Mouse (Mus musculus): ENCODE data around the gene Taldo1.
A peak's percentile ranks its signal among the peaks of the same experiment; 100 is the strongest.
"Not testable (repeated sequence)": the region's sequence is repeated elsewhere in the genome, so short reads cannot be mapped to it uniquely, and the experiment has no call there.

The Taldo1 gene

GRCm38 (mm10) chr7:141387807-141388486 lies 4.1 kb upstream of the Taldo1 start:
- no peak for DNase-seq (ENCODE audit: low spot score in 2 of 2)

GRCm38 (mm10) chr7:141388487-141389109 lies 3.4 kb upstream of the Taldo1 start:
- no peak for DNase-seq (ENCODE audit: low spot score in 2 of 2)

DNA sequence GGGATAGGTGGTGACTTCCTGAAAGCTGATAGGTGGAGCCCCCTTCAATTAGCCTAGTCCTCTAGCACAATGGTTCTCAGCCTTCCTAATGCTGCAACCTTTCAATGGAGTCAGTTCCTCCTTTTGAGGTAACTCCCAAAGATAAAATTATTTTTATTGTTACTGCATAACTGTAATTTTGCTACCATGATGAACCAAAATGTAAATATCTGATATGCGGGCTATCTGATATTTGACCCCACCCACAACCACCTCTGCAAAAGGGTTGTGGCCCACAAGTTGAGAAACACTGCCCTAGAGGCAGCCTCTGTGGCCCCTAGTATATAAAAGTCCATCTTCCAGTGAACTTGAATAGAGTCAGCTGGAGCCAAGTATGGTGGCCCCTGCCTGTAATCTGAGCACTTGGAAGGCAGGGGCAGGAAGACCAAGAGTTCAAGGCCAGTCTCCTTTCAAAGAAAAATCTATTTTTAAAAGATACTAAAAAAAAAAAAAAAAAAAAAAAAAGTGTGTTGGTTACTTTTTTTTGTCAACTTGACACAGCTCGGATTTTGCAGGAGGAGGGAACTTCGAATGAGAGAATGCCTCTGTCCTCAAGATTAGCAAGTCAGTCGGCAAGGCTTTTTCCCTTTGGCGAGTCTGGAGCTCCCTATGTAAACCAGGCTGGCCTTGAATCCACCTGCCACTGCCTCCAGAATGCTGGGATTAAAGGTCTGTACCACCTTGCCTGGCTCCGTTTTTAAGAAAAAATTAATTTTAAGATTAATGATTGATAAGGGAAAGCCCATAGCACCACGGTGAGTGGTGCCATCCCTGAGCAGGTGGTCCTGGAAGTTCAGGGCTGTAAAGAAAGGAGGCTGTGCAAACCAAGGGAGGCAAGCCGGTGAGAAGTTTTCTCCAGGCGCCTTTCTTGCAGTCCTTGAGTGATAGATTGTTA lies 1.4 kb upstream of the Taldo1 start:
- DNase-seq (ENCODE audit: low spot score in 2 of 2): no peak

- no peak for DNase-seq (ENCODE audit: low spot score in 2 of 2)
Measured at GRCm38 (mm10) chr7:141392552-141393222, 688 bp downstream of the Taldo1 start.

DNA sequence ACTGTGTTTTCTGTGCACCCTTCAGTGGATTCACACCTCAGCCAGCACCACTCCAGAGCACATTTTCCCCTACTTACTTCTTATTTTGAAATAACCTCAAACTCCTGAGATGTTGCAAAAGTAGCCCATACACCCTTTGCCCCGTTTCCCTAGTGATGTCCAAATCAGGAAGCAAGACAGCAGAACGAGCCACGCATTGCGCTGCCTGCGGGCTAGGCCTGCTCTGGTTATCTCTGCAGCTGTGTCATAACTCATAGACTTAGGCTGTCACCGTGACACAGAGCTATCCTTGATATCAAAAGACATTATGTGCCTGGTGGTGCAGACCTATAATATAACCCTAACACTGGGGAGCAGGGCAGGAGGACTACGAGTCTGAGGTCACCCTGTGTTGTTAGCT lies 2.2 kb downstream of the Taldo1 start:
- DNase-seq (ENCODE audit: low spot score in 2 of 2): no peak

GRCm38 (mm10) chr7:141394771-141395170 lies 2.8 kb downstream of the Taldo1 start:
- no peak for DNase-seq (ENCODE audit: low spot score in 2 of 2)

GRCm38 (mm10) chr7:141395348-141395747 lies 3.3 kb downstream of the Taldo1 start:
- DNase-seq (ENCODE audit: low spot score in 2 of 2): no peak

DNA sequence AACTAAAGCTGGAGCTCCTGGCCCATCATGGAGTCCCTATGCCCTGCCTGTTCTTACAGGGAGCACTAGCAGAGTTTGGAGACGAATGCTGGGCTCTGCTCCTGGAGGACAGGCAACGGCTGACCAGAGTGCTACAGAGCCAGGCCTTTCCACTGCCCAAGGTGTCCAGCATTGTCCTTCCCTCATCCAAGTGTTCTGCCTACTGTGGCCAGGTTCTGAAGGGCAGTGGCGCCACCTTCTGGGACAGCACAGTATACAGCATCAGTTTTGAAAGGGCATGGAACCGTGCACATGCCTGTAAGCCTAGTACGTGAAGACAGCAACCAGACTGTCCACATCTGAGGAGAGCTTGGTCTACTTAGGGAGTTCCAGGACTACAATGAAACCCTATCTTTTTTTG lies 11.3 kb downstream of the Taldo1 start:
- no peak for DNase-seq (ENCODE audit: low spot score in 2 of 2)

DNA sequence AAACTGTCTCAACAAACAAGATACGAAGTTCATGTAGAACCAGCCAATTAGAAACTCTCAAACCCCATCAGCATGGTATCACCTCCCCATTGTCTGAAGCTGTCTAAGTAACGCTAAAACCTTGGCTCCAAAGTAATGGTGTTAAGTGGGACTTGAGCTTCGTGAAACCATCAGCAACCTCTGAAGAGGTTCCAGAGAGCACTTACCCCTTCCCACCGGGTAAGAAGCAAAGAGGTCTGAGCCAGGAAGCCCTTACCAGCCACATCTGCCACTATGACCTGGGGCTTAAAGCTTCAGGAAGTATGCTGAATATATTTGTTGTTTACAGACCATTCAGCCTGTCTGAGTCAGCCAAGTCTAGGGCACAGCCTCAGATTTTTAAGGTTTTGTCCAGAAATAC lies 13.5 kb downstream of the Taldo1 start:
- DNase-seq (ENCODE audit: low spot score in 2 of 2): no peak

- DNase-seq (ENCODE audit: low spot score in 2 of 2): not testable (repeated sequence)
Measured at GRCm38 (mm10) chr7:141407670-141408069, 15.7 kb downstream of the Taldo1 start.

DNA sequence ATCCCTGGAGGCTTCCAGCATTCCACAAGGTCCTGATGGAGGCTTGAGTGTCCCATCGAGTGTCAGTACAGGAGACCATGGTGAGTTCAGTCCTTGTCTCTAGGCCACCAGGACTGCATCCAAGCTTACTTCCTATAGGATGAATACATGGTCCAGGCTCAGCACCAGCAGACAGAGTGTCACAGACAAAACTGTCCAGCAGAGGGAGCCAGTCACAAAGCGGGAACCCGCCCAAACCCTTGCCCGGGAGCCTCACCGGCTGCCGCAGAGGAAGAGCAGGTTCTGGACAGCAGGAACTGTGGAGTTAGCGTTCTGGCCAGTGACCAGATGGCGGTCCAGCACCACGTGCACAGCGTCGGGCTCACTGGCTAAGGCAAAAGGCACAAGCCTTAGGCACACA lies 16.8 kb downstream of the Taldo1 start:
- peak; percentile 69 to 73 for DNase-seq (ENCODE audit: low spot score in 2 of 2)

DNA sequence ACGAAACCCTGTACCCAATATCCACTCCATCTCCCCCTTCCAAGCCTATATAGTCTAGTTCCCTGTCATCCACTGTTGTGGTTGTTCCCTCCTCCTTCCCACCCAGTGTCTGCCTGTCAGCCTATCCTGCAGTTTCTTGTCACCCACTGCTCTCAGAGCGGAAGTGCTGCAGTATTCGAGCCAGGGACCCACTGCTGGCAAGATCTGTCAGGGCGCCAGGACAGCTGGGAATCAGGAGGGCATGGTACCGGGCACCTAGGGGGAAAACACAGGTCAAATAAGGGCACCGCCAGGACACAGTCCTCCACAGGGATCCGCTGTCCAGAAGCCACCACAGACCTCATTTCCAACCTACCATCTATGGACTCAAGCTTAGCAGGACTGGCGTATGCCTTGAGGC lies 18.6 kb downstream of the Taldo1 start:
- no peak for DNase-seq (ENCODE audit: low spot score in 2 of 2)

DNA sequence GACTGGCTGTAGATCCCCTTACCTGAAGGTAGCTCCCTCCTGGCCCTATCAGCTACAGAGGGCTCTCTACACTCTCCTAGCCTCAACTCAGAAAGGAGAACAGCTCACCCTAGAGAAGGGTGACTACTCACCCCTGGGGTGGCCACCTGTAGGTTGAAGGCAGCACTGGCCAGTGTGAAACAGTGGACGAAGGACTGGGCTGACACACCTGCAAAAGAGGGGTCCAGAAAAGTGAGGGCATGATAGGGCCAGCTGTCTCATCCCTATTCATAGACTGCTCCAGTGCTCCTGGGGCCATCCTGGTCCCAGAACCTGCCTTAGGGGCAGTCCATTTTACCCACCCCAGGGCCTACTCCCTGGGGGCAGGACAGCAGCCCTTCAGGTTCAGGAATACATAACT lies 19.7 kb downstream of the Taldo1 start:
- DNase-seq (ENCODE audit: low spot score in 2 of 2): no peak

GRCm38 (mm10) chr7:141413331-141413730 lies 21.3 kb downstream of the Taldo1 start:
- DNase-seq (ENCODE audit: low spot score in 2 of 2): no peak

DNA sequence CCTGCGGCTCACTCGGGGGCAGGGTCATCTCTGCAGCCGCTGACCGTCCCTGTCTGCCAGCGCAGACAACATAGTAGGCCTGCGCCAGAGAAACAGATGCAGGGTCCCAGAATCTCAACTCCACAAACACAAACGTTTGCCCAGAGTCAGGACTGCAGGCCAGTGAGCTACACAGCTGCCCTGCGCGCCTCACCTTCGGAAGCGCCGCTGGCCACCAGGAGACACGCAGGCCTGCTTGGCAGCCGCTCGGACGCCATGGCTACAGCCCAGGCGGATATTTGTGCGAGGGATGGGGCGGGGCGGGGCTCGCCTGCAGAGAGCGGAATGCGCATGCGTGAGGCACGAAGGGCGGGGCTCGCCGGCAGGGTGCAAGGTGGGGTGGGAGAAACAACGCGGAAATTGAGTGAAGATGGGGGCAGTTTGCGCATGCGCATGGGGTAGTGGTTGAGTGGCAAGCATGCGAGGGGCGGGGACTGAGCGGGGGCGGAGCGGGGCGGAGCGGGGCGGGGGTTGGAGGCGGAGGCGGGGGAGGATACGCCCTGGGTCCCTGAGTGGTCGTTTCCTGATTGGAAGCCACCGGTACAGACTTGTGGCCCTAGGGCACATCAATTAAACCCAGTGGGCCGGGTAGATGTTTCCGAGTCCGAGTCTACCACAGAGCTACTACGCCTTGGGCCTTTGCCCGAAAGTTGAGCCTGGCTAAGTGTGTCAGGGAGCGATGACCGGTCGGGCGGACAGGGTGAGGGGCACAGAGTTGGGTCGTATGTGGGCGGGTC lies 22.0 kb downstream of the Taldo1 start, which contains the start of gene Gatd1:
Gene Gatd1 (minus strand): TSS at position 328 of the 776 bp plus-strand sequence.
- peak; percentile 96 to 97 for DNase-seq (ENCODE audit: low spot score in 2 of 2)

DNA sequence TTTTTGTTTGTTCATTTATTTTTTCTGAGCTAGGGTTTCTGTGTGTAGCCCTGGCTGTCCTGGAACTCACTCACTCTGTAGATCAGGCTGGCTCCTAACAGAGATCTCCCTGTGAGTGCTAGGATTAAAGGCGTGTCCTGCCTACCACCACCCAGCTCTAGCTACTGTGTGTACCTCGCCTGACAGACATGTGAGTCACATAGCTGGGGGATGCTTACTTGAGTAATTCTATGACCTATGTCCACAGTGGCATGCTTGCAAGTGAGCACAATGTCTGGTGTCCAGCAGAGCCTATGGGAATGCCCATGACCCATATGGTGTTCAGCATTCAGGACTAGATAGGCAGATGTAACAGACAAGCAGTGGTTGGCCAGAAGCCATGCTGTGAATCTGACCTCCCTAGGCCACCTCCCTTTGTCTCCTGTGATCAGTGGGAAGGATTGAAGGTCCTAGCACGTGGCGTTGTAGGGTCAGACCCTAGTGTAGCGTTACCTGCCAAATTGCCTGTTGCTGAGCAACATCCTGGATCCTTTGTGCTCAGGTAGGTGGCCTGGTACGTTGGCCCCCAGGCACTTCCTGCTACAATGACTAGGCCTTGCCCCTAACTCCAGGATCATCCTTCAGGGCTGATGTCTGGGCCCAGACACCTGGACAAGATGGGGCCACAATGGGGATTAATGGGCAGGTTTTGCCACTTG lies 24.3 kb downstream of the Taldo1 start:
- DNase-seq (ENCODE audit: low spot score in 2 of 2): no peak

DNA sequence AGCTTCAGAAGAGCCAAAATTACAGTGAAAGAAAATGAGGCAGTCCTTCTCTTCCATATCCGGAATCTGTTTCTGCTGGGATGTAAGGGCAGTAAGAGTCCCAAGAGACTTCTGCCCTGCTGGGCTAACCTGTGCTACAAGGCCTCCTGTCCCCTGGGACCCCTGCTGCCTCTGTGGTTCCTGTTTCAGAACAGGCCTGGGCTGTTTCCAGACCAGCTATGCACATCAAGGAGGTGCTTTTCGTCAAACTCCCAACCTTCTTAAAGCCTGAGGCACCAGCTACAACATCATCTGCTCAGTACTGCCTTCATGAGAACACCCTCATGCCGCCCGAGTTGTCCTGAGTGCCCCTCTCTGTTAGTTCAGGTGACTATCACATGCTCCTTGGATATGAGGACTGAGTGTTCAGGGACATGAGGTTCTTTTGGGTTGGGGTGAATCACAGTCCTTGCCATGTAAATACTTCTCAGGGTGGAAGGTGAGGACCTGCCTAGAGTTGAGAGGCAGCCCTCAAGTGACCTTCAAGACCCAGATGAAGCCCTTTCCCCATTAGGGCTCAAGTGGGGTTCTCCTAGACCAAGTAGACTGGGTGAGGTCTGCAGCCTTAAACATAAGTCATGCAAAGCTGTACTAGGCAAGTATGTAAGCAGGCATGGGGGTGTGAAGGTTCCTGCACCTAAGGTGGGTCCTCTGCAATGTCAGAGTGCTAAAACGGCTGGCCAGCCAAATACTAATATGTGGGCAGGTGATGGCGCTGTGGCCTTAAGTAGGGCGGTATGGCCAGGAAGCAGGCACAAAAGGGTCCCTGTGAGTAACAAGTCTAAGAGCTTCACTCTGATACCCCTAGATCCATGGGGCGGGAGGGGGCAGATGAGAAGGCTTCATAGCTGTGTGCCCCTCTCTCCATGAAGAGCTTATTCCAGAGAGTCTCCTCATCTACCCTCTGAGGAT lies 26.0 kb downstream of the Taldo1 start:
- DNase-seq (ENCODE audit: low spot score in 2 of 2): no peak

DNA sequence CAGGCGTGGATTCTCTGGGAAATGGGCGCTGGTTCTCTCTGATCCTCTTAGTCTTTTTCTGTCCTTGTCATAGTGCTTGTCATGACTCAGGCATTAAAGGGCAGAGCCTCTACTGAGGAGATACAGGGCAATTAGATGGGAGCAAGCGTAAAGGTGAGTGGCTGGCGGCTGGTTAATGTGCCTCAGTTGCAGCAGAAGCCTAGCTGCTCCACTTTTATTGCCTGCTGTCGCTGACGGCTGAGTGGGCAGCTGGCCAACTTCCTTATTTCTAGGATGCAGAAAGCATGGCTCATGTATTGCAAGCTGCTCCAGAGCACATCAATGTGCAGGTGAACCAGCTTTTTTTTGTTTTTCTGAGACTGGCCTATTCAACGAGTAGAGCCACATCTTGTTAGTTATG lies 27.0 kb downstream of the Taldo1 start:
- no peak for DNase-seq (ENCODE audit: low spot score in 2 of 2)

DNA sequence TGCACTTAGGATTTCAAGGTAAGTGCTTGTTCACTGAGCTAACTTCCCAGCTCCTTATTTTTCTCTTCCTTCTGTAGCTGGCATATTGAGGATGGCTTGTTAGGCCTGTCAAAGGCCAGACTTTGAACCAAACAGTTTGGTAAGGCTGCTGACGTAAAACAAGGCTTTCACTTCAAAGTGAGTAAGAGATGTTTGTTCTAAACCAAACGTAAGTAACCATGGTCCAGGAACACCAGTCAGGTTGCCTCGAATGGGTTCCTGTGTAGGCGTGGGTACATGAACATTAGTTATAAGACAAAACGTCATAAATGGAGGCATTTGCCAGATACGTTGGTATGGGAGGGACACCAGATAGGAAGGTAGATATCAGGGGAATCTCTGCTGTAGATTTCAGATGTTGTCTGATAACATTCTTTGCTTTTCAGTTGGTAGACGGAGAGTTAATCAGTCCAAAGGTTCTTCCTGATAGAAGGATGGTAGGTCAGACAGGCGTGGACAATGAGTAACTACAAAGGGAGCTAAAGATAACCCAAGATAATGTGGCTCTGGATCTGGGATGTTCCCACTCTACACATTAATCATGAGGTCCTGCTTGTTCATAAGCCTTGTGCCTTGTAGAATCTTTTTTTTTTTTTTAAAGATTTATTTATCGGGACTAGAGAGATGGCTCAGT lies 28.2 kb downstream of the Taldo1 start:
- no peak for DNase-seq (ENCODE audit: low spot score in 2 of 2)
